Mouse (Mus musculus) splenic B cell, adult 2 months (primary cell): ENCODE data around the gene Rnf43.

ENCODE experiments used
- DNase-seq: peaks from one replicate; pipeline ENCODE4 v3.0.0-alpha.2; 2011; ENCODE audit warnings: low read depth, low spot score
- H3K27me3 ChIP-seq: 2 replicates; pipeline ENCODE4 v1.6.1; 2012; ENCODE audit warnings: mild to moderate bottlenecking, low read length, moderate library complexity, mixed read lengths; ENCODE audit not compliant: control insufficient read depth, poor library complexity, insufficient read depth, severe bottlenecking
- H3K36me3 ChIP-seq: 2 replicates; pipeline ENCODE4 v1.6.1; 2012; ENCODE audit warnings: mild to moderate bottlenecking, low read length, moderate library complexity, mixed read lengths; ENCODE audit not compliant: control insufficient read depth, poor library complexity, insufficient read depth, severe bottlenecking

Gene Rnf43

DNA sequence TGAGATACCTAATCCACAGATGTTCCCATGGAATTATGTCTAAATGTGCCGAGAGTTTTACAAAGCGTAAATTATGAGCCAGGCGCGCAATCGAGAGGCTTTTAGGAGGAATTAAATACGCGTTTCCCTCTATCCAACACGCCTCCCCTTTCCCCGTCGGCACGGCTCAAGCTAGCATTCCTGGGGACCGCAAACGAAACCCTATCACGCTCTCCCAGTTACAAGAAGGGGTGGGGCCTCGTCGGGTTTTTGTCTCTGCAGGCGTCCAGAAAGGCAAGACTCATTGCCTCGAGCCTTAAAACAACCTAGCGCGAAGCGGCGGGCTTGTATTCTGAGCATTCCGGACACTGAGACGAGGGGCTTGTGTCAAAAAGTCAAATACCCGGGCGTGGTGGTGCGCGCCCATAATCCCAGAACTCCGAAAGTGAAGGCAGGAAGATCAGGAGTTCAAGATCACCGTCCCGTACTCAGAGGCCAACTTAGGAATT lies 74.2 kb downstream of the Rnf43 start:
- no peak for DNase-seq
- Histone ChIP-seq H3K27me3 (no peaks in the 10 kb centered on the region), H3K36me3 (peaks cover 5% of the 10 kb centered on the region; the same call in 1 of the 2 replicates)

- Histone ChIP-seq H3K27me3 (no peaks in the 10 kb centered on the region), H3K36me3 (peaks cover 5% of the 10 kb centered on the region; the same call in 1 of the 2 replicates)
- DNase-seq, result peak; percentile 98
These were observed 74.7 kb downstream of the Rnf43 start, which contains the start of gene Supt4a for GRCm38 (mm10) chr11:87737175-87737740. TSS of gene Supt4a (plus strand) at chr11:87737552.

GRCm38 (mm10) chr11:87743691-87744090 lies 81.2 kb downstream of the Rnf43 start:
- Histone ChIP-seq H3K36me3 (peaks cover 11% of the 10 kb centered on the region; the same call in 1 of the 2 replicates), H3K27me3 (no peaks in the 10 kb centered on the region)
- no peak for DNase-seq

DNA sequence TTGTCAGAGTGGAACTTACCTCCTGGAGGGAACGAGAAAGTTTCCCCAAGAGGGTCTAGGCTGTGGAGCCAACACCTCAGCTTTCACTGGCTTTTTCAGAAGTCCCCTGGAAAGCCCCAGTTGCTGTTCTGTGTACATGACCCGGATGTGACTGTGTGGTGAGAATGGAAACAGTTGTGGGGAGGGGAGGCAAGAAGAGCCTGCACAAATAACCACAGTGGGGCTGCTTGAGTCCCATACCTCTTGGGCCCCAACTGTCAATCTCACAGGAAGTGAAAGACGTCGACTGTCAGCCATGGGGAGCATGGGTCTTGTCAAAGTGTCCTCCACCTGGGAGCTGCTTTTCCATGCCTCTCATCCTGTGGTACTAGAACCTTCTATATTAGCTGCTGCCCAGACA lies 82.4 kb downstream of the Rnf43 start:
- Histone ChIP-seq H3K27me3 (no peaks in the 10 kb centered on the region), H3K36me3 (peaks cover 8% of the 10 kb centered on the region; the same call in 1 of the 2 replicates)
- peak; percentile 94 for DNase-seq

DNA sequence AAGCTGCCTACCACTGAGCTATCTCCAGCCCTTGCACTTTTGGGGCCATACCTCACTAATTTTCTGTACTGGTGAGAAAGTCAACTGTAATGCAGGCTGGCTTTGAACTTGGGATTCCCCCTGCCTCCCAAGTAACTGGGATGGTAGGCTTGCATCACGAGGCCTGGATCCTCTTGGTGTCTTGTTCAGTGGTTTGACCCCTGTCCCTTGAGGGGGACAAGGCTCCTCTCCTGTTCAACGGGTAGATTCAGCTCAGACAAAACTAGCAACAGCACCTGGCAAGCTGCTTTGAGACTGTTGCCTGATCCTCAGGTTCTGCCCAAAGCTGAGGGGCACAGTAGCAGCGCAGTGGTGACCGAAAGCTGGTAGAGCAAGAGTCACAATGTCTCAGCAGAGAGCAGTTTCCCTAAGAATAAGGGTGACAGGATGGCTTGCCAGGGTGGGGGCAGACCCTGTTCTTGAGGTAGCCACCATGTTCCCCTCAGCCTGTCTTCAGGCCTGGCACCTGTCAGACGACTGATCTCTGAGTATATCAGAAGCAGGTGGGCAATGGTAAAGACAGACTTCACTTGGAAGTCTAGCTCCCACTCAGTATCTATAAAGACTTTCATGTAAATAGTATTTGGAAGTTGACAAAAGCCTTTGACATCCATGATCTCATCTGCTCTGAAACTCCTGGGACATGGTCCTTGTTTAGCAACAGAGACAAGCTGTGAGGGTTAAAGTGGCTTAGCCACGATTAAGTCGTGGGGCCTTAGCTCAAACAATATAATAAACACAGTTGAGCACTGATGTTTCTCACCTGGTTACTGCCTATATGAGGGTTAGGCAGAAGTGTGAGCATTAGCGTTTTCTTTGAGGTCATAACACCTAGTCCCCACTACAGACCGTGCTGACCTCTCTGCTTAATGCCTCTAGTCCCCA lies 83.4 kb downstream of the Rnf43 start:
- Histone ChIP-seq H3K36me3 (peaks cover 8% of the 10 kb centered on the region; the same call in 1 of the 2 replicates), H3K27me3 (no peaks in the 10 kb centered on the region)
- no peak for DNase-seq

GRCm38 (mm10) chr11:87747312-87747711 lies 84.8 kb downstream of the Rnf43 start:
- no peak for DNase-seq
- Histone ChIP-seq H3K27me3 (no peaks in the 10 kb centered on the region), H3K36me3 (peaks cover 6% of the 10 kb centered on the region; the same call in 1 of the 2 replicates)

DNA sequence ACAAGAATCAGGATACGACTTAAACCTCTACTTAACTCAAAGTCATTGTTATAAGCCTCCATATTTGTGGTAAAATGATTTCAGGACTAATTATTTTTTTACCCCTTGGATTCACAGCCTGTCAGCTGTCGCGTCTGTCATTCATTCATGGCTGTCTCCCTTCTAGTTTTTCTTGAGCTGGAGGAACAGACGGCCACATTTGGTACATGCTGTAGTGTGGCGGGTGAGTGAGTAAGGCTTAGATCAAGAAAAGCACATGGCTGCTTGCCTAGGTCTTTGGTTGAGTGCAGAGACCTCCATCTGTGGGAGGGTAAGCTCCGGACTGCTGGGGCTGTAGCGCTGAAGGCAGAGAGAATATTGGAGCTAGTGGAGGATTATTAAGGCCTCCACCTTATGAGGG lies 85.2 kb downstream of the Rnf43 start:
- H3K27me3 ChIP-seq, result no peaks in the 10 kb centered on the region
- no peak for DNase-seq

DNA sequence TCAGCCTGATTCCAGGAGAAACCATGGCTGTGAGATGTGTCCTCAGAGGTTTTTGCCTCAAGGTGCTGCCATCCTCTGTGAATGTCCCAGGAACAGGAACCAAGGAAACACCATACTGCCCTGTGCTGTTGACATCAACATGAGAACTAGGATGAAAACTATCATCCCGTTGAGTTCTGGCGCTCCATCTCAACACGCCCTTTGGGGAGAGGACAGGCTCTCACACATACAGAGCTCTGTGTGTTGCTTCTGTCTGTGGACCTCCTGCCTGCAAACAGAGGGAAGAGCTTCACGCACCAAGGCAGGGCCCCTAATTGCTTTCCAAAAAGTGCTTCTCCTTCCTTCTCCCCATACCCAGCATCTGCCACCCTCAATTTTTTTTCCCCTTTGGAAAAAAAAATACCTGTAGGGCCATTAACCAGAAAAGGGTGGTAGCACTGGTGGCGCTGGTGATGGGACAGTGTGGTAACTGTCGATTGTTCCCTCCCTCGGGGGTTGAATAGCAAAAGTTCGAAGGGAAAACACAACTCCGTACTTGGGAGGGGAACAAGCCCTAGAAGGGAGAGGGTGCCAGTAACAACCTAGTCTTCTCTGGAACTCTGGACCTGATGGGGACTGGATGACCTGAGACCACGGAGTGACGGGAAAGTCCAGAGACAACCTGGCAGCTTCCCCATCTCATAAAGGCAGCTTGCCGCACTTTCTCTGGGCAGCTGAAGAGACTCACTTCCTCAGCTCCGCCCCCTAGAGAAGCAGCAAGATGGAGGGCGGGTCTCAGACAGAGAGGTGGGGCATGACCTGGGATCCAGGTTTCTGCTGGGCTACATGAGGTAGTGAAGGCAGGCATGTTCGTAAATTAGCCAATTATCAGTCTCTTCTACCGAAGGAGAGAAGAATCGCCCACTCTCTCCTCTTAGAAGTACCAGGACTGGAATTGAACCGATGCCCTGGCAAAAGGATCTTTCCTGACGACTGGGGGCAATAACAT lies 85.9 kb downstream of the Rnf43 start:
- peaks cover 4% of the 10 kb centered on the region; the same call in 1 of the 2 replicates for H3K36me3 ChIP-seq
- H3K27me3 ChIP-seq, result no peaks in the 10 kb centered on the region
- DNase-seq, result peak; percentile 93

More for the DNA sequence above, 85.2 kb downstream of the Rnf43 start:
- H3K36me3 ChIP-seq, result peaks cover 6% of the 10 kb centered on the region; the same call in 1 of the 2 replicates

DNA sequence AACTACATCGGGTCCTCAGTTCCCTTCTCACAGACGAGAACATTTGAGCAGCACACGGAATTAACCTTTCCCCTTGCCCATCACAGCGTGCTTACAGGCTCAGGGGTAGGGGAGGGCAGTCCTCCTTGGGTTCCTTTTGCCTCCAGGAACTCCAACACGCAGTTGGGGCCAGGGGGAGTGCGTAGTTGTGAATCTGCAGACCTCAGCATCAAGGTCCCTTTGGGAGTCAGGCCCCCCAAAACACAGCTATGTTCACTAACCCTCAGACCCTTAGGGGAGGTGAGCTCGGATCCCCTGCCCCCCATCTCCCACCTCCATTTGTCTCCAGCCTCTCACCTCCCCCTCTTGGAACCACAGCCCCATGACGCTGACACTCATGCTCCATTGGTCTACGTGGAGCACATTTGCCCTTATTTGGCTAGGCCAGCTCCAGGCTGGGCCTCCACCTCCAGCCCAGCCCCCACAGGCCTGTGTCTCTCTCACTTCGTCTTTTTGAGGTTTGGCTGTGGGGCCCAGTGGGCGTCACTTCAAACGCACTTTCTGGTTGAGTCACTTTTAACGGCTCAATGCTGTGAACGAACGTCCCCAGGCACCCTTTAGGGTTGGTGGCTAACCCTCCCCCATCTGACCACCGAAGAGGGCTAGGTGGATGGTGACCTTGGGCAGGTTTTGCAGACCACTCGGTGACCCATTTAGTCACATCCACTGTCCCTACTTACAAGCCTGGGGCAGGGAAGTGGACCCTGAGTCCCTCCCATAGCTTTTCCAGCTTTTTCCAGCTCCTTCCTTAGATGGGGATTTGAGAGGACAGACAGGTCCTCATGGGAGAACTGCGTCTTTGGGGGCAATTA lies 86.9 kb downstream of the Rnf43 start:
- peak; percentile 97 for DNase-seq
- Histone ChIP-seq H3K36me3 (no peaks in the 10 kb centered on the region), H3K27me3 (no peaks in the 10 kb centered on the region)

- no peaks in the 10 kb centered on the region for H3K27me3 ChIP-seq
- DNase-seq, result peak; percentile 60
- H3K36me3 ChIP-seq, result no peaks in the 10 kb centered on the region
These were observed 87.5 kb downstream of the Rnf43 start for GRCm38 (mm10) chr11:87750043-87750421.

- no peaks in the 10 kb centered on the region for H3K27me3 ChIP-seq
- peaks cover under 1% of the 10 kb centered on the region; the same call in 1 of the 2 replicates for H3K36me3 ChIP-seq
- DNase-seq, result peak; percentile 59
These were observed 88.0 kb downstream of the Rnf43 start for GRCm38 (mm10) chr11:87750521-87750920.

DNA sequence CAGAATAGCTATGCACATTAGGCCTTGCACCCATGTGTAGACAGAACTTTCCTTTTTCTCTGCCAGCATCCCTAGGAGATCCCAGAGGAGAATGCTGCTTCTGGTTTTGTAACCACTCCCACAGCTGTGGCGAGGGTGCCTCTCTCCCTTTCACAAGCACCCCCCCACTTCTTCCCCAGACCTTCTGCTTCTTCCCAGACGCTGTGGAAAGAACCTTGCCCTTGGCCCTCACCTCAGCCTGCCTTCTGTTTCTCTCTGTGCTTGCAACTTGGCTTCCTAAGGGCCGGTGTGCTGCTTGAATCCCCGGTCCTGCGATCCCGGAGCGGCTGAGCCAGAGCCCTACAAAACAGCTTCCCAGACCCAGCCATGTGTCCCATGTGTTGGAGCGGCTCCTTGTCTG lies 88.5 kb downstream of the Rnf43 start:
- DNase-seq, result peak; percentile 38
- no peaks in the 10 kb centered on the region for H3K27me3 ChIP-seq
- H3K36me3 ChIP-seq, result peaks cover 4% of the 10 kb centered on the region

- DNase-seq, result peak; percentile 65
- peaks cover 9% of the 10 kb centered on the region for H3K36me3 ChIP-seq
- H3K27me3 ChIP-seq, result no peaks in the 10 kb centered on the region
These were observed 89.0 kb downstream of the Rnf43 start for GRCm38 (mm10) chr11:87751491-87751966.
